Mouse (Mus musculus) spleen, adult 2 months (tissue): ENCODE results near the gene Olfr750.

Experiments used
- CTCF ChIP-seq: fragments of 200-500 bp; IDR thresholded peaks from 2 replicates; pipeline ENCODE4 v1.5.1; 2011; ENCODE audit warnings: mild to moderate bottlenecking, inconsistent platforms; ENCODE audit not compliant: insufficient read depth, insufficient read length, insufficient replicate concordance; ENCODE audit errors: extremely low read depth
- POLR2A ChIP-seq: fragments of 200-500 bp; IDR thresholded peaks from 2 replicates; pipeline ENCODE4 v1.6.1; 2011; ENCODE audit warnings: low read depth, low read length, inconsistent platforms

- TF ChIP-seq CTCF: no peak
- no peak for TF ChIP-seq POLR2A
Observed at GRCm38 (mm10) chr14:51035206-51035605, 39.0 kb downstream of the Olfr750 start.
